Comparison of ENCODE assay signal across 28 mouse cellular contexts in the genomic region with DNA sequence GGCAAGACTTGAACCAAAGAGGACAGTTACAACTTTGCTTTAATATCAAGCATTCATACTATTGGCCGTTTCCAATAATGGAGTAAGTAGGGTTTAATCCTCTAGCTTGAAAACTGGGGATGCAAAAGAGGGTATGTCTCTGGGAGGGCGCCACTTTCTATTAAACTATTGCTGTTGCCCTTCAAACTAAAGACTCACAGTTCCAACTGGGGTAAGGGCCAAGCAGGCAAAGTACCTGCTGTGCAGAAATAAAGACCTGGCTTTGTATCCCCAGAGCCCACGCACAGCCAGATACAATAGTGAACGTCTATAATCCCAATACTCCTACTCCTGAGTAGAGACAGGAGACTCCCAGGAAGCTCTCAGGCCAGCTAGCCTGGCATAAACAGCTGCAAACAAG. TPM values are rescaled to one million over a fixed set of nuclear protein-coding genes. Genes with fewer than 3 reads are reported as not detected.
"Had no signal": no experiment of that assay in that cellular context is flagged by ENCODE, and none has a peak within 500 bp of the region (broad histone marks: within the 10 kb centered on the region; RNA-seq: fewer than 3 reads in every experiment).

No protein-coding gene starts in this region.

- ATAC-seq: forebrain, embryonic 13.5 days; forebrain, embryonic 14.5 days; forebrain, embryonic 15.5 days; forebrain, embryonic 16.5 days; forebrain, postnatal 0 days had no signal

- H3K9ac ChIP-seq: embryonic facial prominence, embryonic 12.5 days; embryonic facial prominence, embryonic 13.5 days; embryonic facial prominence, embryonic 15.5 days; forebrain, embryonic 12.5 days; forebrain, embryonic 13.5 days; forebrain, embryonic 15.5 days; forebrain, postnatal 0 days had no signal

- H3K36me3 ChIP-seq: embryonic facial prominence, embryonic 10.5 days; embryonic facial prominence, embryonic 12.5 days; embryonic facial prominence, embryonic 13.5 days; embryonic facial prominence, embryonic 15.5 days; forebrain, embryonic 10.5 days; forebrain, embryonic 12.5 days; forebrain, embryonic 15.5 days; heart, embryonic 10.5 days had no signal

- H3K9me3 ChIP-seq: embryonic facial prominence, embryonic 10.5 days; embryonic facial prominence, embryonic 12.5 days; embryonic facial prominence, embryonic 13.5 days; embryonic facial prominence, embryonic 15.5 days; forebrain, embryonic 10.5 days; forebrain, embryonic 12.5 days; forebrain, embryonic 13.5 days; forebrain, embryonic 15.5 days; heart, embryonic 10.5 days had no signal

- H3K27me3 ChIP-seq: embryonic facial prominence, embryonic 12.5 days; embryonic facial prominence, embryonic 13.5 days; embryonic facial prominence, embryonic 15.5 days; forebrain, embryonic 13.5 days; forebrain, embryonic 15.5 days had no signal

- DNase-seq: cerebellum, adult 8-10 months; cerebellum, adult 9-10 months; cerebellum, adult 9-11 months; cerebellum, postnatal 14 days; cerebellum, postnatal 25 days; cerebellum, postnatal 36 days; embryo, embryonic 11 days; forebrain, postnatal 0 days; gastrocnemius, adult 2 months; gastrocnemius, postnatal 10 days; gastrocnemius, postnatal 14 days; gastrocnemius, postnatal 25 days; gastrocnemius, postnatal 36 days had no signal

- H3K4me3 ChIP-seq: embryonic facial prominence, embryonic 10.5 days; embryonic facial prominence, embryonic 12.5 days; embryonic facial prominence, embryonic 13.5 days; embryonic facial prominence, embryonic 15.5 days; erythroblast, embryonic 14.5 days; forebrain, embryonic 10.5 days; forebrain, embryonic 12.5 days; forebrain, embryonic 13.5 days; forebrain, embryonic 15.5 days; gastrocnemius, adult 2 months; heart, adult 2 months; heart, embryonic 10.5 days had no signal

- H3K27ac ChIP-seq: embryonic facial prominence, embryonic 10.5 days; embryonic facial prominence, embryonic 12.5 days; embryonic facial prominence, embryonic 13.5 days; embryonic facial prominence, embryonic 15.5 days; forebrain, embryonic 10.5 days; forebrain, embryonic 12.5 days; forebrain, embryonic 13.5 days; forebrain, embryonic 15.5 days; gastrocnemius, adult 2 months; heart, adult 2 months; heart, embryonic 10.5 days had no signal

- H3K4me2 ChIP-seq: embryonic facial prominence, embryonic 12.5 days; embryonic facial prominence, embryonic 13.5 days; embryonic facial prominence, embryonic 15.5 days; forebrain, embryonic 12.5 days; forebrain, embryonic 13.5 days; forebrain, embryonic 15.5 days; heart, embryonic 11.5 days had no signal

- H3K4me1 ChIP-seq: embryonic facial prominence, embryonic 13.5 days; embryonic facial prominence, embryonic 15.5 days; forebrain, embryonic 12.5 days; forebrain, embryonic 13.5 days; forebrain, embryonic 15.5 days had no signal

RNA-seq across cellular contexts. Expression of gene Cadm1, which starts 44.8 kb away (rescaled TPM):
- total RNA-seq: granulocyte monocyte progenitor cell, adult 5-6 weeks had no signal
